Mouse (Mus musculus) lung, postnatal 0 days (tissue): ENCODE data around the gene Ecsit.

Source experiments
- CTCF ChIP-seq: IDR thresholded peaks from 2 replicates; pipeline ENCODE4 v1.5.1; 2016; ENCODE audit warnings: antibody characterized with exemption, mild to moderate bottlenecking
- EP300 ChIP-seq: IDR thresholded peaks from 2 replicates; pipeline ENCODE4 v1.6.1; 2016; ENCODE audit warnings: antibody characterized with exemption, mild to moderate bottlenecking, control low read depth

- TF ChIP-seq EP300 (no peak), CTCF (no peak)
Observed at GRCm38 (mm10) chr9:22070791-22071573, 14.3 kb downstream of the Ecsit start, which contains the start of the genes Gm49318 and Zfp653.
